20 mouse cellular contexts compared by ENCODE assay signal in genomic region chr10:117756784-117757183, GRCm38 (mm10). TPM values are rescaled to one million over a fixed set of nuclear protein-coding genes. Genes with fewer than 3 reads are reported as not detected.
DNase-seq lines count a peak whose midpoint lies in the region; ATAC-seq and TF ChIP-seq lines count a peak whose summit lies in the region.
"Had no signal": no experiment of that assay in that cellular context is flagged by ENCODE, and none has a peak within 500 bp of the region (broad histone marks: within the 10 kb centered on the region; RNA-seq: fewer than 3 reads in every experiment).

No protein-coding gene starts in this region.

- ATAC-seq in forebrain, embryonic 15.5 days (replicated peaks) = no peak
- ATAC-seq: activated CD4-positive, CD25-positive, alpha-beta regulatory T cell, adult 4 months; CD4-positive, CD25-positive, alpha-beta regulatory T cell, adult 4 months; Patski had no signal

- H3K4me3 ChIP-seq in forebrain, embryonic 15.5 days = no peak overlapping the region
- no peak overlapping the region for H3K4me3 ChIP-seq in left cerebral cortex, adult 2 months

- H3K4me2 ChIP-seq in forebrain, embryonic 15.5 days (replicated peaks) = no peak overlapping the region

- TF ChIP-seq CTCF in left cerebral cortex, adult 2 months (IDR thresholded peaks at IDR 0.05) = no peak

- no peak overlapping the region for H3K27ac ChIP-seq in forebrain, embryonic 15.5 days (replicated peaks)
- H3K27ac ChIP-seq in left cerebral cortex, adult 2 months = no peak overlapping the region

- H3K4me1 ChIP-seq in forebrain, embryonic 15.5 days = no peaks in the 10 kb centered on the region

- peaks cover 77% of the 10 kb centered on the region for H3K36me3 ChIP-seq in forebrain, embryonic 15.5 days

- no peaks in the 10 kb centered on the region for H3K9me3 ChIP-seq in forebrain, embryonic 15.5 days

- peak; percentile 94 for DNase-seq in 3T3-L1 (ENCODE audit: low read depth, low spot score)
- peak; percentile 96 for DNase-seq in adipocyte (ENCODE audit: low spot score)
- DNase-seq in left cerebral cortex, adult 2 months (ENCODE audit: extremely low spot score in 1 of 2, low spot score in 2 of 2) = no peak
- DNase-seq: adrenal gland, adult 2 months; adrenal gland, adult 8-10 months; adrenal gland, postnatal 10 days; adrenal gland, postnatal 14 days; adrenal gland, postnatal 25 days; adrenal gland, postnatal 36 days; B cell, adult 2 months; cerebellum, adult 11 months; cerebellum, adult 11-12 months; cerebellum, adult 18-20 months; cerebellum, adult 2 months; cerebellum, adult 8-10 months had no signal

- intact Hi-C loops in left cerebral cortex, adult 2 months (cut with DNase I) = no loop called here

- no peaks in the 10 kb centered on the region for H3K27me3 ChIP-seq in forebrain, embryonic 15.5 days
- H3K27me3 ChIP-seq: CH12.LX, Patski had no signal

- WGBS in forebrain, embryonic 15.5 days = 96% methylated on average over 5 of the region's 5 CpGs

- no peak overlapping the region for H3K9ac ChIP-seq in forebrain, embryonic 15.5 days (replicated peaks)

RNA-seq across cellular contexts. Expression of gene Slc35e3, which starts 10.6 kb away (rescaled TPM):
- polyA plus RNA-seq in forebrain, embryonic 15.5 days (2015; fragmentation: Nextera tagmentation; extraction: Ambion mirVana) = 29.6 and 31.7 TPM in 2 replicates
- total RNA-seq in left cerebral cortex, adult 2 months (2021) = 10 to 100 TPM; 27.7 to 28.8 TPM

RNA-seq across cellular contexts. Expression of gene Nup107, which starts 35.7 kb away (rescaled TPM):
- 58.0 and 59.5 TPM in 2 replicates for polyA plus RNA-seq in forebrain, embryonic 15.5 days (2015; fragmentation: Nextera tagmentation; extraction: Ambion mirVana)
- total RNA-seq in left cerebral cortex, adult 2 months (2021) = 10 to 100 TPM; 13.4 to 15.9 TPM

RNA-seq across cellular contexts. Expression of gene Mdm2, which starts 46.2 kb away (rescaled TPM):
- polyA plus RNA-seq in forebrain, embryonic 15.5 days (2015; fragmentation: Nextera tagmentation; extraction: Ambion mirVana) = 63.5 and 67.8 TPM in 2 replicates
- 10 to 100 TPM; 58.7 to 65.5 TPM for total RNA-seq in left cerebral cortex, adult 2 months (2021)

Comparison
In these comparisons a context has a peak if more than half of its experiments do, and no peak if none do; other contexts are left out.
1. DNase-seq: peak in 3T3-L1 (single experiment) and adipocyte (single experiment); none in left cerebral cortex, adult 2 months (0 of 2).